Mouse (Mus musculus) CH12.LX (cell line): ENCODE measurements around the gene Kcna6.

Experiments
- BHLHE40 ChIP-seq: IDR thresholded peaks from 2 replicates; pipeline ENCODE4 v1.6.1; 2011; ENCODE audit warnings: mild to moderate bottlenecking, low read depth, low read length, improper control_type of control experiment
- CTCF ChIP-seq, 2 experiments: IDR thresholded peaks in 1 of 2; conservative IDR thresholded peaks in 1 of 2; 2 replicates each; pipeline ENCODE4 v1.5.1; 2011 to 2012; ENCODE audit warnings: low read depth in 2 of 2, low read length in 2 of 2, improper control_type of control experiment in 1 of 2, inconsistent platforms in 1 of 2, mild to moderate bottlenecking in 1 of 2, moderate library complexity in 1 of 2
- ETS1 ChIP-seq: conservative IDR thresholded peaks from 2 replicates; pipeline ENCODE4 v1.6.1; 2012; ENCODE audit warnings: low read depth, mild to moderate bottlenecking, inconsistent platforms, low read length, improper control_type of control experiment, moderate library complexity
- JUND ChIP-seq: conservative IDR thresholded peaks from 2 replicates; pipeline ENCODE4 v1.6.1; 2011; ENCODE audit warnings: low read depth, low read length, improper control_type of control experiment
- MAX ChIP-seq: IDR thresholded peaks from 2 replicates; pipeline ENCODE4 v1.6.1; 2011; ENCODE audit warnings: low read length, improper control_type of control experiment
- MAZ ChIP-seq: IDR thresholded peaks from 2 replicates; pipeline ENCODE4 v1.6.1; 2012; ENCODE audit warnings: low read depth, mild to moderate bottlenecking, inconsistent platforms, low read length, improper control_type of control experiment, moderate library complexity
- MXI1 ChIP-seq: IDR thresholded peaks from 2 replicates; pipeline ENCODE4 v1.6.1; 2011; ENCODE audit warnings: mild to moderate bottlenecking, low read depth, low read length, improper control_type of control experiment
- MYC ChIP-seq: IDR thresholded peaks from 2 replicates; pipeline ENCODE4 v1.6.1; 2011; ENCODE audit warnings: low read depth, mild to moderate bottlenecking, improper control_type of control experiment, low read length
- SIN3A ChIP-seq: IDR thresholded peaks from 2 replicates; pipeline ENCODE4 v1.6.1; 2012; ENCODE audit warnings: low read length, improper control_type of control experiment, inconsistent platforms
- SMC3 ChIP-seq: IDR thresholded peaks from 2 replicates; pipeline ENCODE4 v1.6.1; 2011; ENCODE audit warnings: low read depth, low read length, improper control_type of control experiment
- TBP ChIP-seq: conservative IDR thresholded peaks from 2 replicates; pipeline ENCODE4 v1.6.1; 2011; ENCODE audit warnings: low read depth, low read length, improper control_type of control experiment
- ZC3H11A ChIP-seq: IDR thresholded peaks from 2 replicates; pipeline ENCODE4 v1.6.1; 2012; ENCODE audit warnings: low read depth, mild to moderate bottlenecking, inconsistent platforms, low read length, improper control_type of control experiment

DNA sequence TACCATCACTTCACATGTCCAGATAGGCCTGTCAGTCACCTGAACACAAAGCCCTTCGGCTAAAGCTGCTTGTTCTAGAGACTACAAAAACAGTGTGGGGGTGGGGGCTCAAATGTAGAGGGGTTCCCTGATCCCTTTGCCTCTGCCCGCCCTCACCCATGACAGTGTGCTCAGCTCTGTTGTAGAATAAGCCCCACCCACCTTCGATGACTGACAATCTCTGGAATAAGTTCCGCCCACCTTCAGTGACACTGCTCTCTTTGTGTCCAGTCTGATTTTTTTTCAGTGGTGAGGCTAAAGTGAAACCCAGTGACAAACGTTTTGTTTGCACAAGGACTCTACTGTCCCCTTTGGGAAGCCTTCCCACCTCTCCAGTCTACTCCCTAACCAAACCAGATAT, 26.1 kb upstream of the Kcna6 start:
- TF ChIP-seq JUND: no peak
- TF ChIP-seq ZC3H11A: no peak
- no peak for TF ChIP-seq CTCF (conservative IDR thresholded peaks at IDR 0.05 in 1 of 2, IDR thresholded peaks at IDR 0.05 in 1 of 2; ENCODE audit: low read depth in 2 of 2, low read length in 2 of 2)
- no peak for TF ChIP-seq SIN3A
- no peak for TF ChIP-seq TBP
- no peak for TF ChIP-seq ETS1
- no peak for TF ChIP-seq SMC3
- no peak for TF ChIP-seq BHLHE40
- no peak for TF ChIP-seq MXI1
- no peak for TF ChIP-seq MAZ
- no peak for TF ChIP-seq MYC
- no peak for TF ChIP-seq MAX
